Mouse (Mus musculus) kidney, postnatal 25 days (tissue): ENCODE data around the gene Mrm2.
A peak's percentile ranks its signal among the peaks of the same experiment; 100 is the strongest.
"Not testable (repeated sequence)": the region's sequence is repeated elsewhere in the genome, so short reads cannot be mapped to it uniquely, and the experiment has no call there.

Experiments
- DNase-seq, 2 experiments: peaks; one replicate each; pipeline ENCODE4 v3.0.0; 2021; ENCODE audit warnings: mixed read lengths in 2 of 2

Mrm2 gene

DNA sequence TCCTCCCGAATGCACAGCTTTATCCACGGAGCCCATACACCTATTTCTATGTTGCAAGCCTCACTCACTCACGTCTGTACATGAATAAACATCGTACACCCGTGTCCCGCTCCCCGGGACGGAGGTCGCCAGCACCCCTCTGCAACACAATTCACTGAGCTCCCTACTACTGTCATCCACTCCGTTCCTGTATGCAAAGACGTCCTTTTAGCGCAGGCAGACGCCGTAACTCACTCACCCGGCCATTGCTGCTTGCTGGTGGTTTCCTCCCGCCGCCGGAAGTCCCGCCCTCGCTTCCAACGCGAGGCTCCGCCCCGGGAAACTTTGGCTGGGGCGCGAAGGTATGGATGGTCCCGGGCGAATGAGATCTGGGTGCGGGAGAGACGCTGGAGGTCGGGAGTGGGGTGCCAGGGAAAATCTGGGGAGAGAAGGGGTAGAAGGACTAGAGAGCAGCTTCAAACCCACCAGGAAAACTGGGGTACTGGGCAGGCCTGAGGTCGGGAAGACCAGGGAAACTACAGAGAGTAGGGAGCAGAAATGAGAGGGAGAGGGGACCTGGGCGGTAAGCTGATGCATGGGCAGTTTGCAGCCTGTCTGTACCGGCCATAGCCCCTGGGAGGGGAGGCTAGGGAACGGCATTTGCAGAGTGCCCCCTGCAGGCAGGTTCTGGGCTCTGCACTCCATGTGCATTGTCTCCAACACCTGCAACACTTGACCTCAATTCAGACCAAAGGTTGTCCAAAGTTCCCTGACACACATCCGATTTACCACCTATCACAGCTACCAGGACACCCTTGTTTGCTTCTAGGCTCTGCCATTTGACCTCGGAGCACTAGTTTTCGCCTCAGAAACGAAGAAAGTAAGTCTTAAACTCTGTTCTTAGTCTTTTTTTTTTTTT, at the start of gene Mrm2:
Gene Mrm2 (minus strand): TSS at position 284 of the 898 bp plus-strand sequence.
- DNase-seq, result peak; percentile 87 to 88

DNA sequence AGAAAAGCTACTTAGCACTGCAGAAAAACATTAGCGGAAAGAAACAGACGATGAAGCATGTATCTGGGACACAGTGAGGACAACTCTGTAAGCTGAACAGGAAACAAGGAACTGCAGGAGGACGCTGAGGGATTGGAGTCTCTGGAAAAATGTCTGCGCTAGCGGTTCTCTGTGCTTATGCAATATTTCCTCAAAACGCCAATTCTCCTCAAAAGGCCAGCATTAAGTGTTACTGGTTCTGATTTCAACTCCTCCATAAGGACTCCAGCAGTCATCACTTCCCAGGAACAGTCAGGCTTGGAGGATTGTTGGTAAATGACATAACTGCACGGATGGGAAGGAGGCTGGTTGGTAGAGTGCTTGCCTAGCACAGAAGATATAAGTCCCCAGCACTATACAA, 49.5 kb upstream of the Mrm2 start:
- DNase-seq, result no peak

DNA sequence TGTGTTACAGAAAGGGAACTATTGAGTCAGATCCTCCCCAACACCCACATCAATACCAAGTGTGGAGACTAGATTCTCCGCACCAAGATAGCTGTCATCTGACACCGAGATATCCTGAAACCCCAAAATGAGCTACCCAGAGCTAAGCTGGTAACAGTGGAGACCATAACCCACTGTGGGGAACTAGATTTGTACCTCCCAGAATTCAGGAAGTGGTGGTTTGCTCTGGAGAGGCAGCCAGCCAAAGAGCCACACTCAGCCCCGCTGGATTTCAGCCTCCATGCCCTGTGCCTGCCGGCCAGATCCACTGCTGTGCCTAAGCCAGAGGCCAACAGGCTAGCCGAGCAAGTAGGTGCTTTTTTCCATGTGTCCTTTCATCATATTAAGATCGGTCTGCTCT, 47.6 kb upstream of the Mrm2 start:
- peak; percentile 51 to 60 for DNase-seq

DNA sequence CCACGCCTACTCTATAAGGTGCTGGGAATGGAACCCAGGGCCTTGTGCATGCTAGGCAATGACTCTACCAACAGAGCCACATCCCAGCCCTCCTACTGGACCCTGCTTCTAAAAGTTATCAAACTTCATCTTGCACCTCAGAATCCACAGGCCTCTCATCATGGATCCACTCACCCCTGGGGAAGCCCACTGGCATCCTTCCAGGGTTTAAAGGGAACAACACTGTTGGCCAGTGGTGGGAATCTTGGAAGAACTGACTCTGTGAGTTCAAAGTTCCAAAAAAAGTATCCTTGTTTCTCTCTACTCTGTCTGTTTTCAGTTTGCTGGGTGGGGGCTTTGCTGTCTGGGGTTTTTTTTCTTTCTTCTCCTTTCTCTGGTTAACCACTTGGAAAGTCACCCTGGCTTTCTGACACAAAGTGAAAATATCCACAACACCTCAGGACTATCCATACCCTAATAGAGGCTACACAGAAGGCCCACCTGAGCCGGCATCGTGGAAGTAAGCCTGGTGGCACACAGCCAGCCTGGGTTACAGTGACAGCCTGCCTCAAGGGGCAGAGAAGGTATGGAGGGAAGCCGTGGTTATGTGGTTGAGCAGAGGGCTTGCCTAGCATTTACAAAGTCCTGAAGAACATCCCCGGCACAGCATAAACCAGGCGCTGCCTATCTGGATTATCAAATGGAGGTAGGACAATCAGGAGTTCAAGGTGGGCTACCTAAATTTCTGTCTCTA, 46.6 kb upstream of the Mrm2 start:
- peak; percentile 72 to 80 for DNase-seq

DNA sequence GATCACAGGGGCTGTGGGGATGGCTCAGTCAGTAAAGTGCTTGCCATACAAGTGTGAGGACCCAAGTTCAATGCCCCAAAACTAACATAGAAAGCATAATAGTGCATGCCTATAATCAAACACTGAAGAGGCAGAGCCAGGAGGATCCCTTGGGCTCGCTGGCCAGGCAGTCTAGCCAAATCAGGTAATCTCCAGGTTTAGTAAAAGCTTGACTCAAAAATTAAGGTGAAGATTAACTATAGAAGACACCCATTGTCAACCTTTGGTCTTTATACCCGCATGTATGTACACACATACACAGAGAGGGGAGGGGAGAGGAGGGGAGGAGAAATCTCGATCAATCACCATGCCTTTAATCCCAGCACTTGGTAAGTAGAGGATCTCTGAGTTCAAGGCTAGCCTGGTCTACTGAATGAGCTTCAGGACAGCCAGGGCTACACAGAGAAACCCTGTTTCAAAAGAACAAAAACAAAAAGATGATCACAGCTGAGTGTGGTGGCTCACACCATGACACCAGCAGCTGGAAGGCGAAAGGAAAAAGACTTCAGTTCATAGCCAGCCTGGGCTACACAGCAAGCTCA, 43.6 kb upstream of the Mrm2 start:
- DNase-seq, result no peak

DNA sequence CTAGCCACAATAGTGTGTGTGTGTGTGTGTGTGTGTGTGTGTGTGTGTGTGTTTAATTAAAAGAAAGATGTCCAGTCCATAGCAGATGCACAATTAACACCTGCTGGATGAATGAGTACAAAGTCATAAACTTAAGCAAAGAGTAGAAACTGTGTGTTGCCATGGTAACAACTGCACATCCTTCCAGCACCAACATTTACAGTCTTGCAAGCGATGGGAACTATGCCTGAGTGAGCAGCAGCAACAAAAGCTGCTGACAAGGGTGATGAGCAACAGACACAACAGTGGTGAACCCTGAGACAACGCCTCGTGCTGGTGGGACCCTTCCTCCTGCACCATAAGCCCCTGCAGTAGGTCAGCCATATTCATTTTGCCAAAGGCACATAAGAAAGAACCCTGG, 42.5 kb upstream of the Mrm2 start:
- DNase-seq, result no peak

DNA sequence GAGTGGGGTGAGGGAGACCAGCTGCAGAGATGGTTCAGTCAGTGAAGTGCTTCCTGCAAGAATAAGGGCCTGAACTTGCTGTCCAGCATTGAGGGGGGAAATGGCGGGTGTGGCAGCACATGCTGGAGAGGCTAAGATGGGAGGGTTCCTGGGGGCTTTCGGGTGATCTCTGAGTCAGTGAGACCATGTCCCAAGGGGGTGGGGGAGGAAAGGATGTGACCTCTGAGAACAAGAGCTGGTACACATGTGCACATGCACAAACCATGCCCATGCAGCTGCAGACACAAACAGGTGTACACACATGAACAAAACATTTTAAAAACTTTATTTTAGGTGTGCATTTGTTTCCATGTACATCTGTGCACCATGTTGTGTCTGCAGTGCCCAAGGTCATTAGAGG, 42.0 kb upstream of the Mrm2 start:
- DNase-seq, result no peak

DNA sequence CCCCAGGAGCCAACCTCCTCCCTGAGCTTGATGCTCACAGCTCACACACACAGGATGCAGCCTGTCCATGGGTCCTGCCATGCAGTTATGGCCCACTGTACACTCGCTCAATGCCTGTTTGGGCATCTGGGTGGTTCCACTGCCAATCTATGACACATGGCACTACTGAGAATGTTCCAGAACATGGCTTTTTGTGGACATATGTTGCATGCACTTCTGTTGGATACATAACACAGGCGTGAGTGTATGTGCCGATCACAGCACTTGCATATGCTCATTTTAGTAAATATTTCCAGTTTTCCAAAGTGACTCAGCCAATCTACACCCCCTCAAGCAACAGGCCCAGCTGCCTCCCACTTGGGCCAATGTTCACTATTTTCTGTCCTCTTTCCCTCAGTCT, 40.0 kb upstream of the Mrm2 start:
- DNase-seq, result no peak

DNA sequence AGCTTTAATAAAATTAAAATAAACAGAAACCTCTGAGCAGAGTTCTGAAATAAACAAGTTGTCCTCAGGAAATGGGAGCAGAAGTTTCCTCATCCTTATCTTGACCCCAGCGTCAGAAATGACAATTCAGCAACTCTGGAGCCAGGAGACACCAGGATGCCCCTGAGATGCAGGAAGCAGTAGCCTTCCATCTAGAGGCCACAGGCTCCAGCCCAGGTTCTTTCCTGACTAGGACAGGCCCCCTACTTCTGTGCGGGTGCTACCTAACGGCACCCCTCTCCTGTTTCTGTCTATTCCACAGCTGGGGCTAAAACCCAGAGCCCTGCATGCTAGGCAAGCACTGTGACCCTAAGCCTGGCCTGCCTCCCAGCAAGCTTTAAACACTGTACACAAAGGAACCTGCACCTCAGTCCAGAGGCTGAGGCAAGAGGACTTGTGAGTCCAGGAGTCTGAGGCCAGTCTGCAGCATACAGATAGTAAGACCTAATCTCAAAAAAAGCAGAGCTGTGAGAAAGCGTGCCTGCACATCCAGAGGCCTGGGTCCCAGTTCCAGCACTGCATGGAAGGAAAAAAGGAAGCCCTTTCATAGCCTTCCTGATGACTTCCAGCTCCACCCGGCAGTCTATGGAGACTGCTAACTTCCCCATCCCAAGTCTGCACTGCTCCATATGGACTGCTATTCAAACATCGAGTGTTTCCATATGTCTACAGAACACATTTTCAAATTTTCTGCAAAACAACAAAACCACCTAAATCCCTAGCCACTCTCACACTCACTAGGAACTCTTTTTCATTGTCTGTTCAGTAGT, 39.0 kb upstream of the Mrm2 start:
- DNase-seq, result peak; percentile 58 to 79

DNA sequence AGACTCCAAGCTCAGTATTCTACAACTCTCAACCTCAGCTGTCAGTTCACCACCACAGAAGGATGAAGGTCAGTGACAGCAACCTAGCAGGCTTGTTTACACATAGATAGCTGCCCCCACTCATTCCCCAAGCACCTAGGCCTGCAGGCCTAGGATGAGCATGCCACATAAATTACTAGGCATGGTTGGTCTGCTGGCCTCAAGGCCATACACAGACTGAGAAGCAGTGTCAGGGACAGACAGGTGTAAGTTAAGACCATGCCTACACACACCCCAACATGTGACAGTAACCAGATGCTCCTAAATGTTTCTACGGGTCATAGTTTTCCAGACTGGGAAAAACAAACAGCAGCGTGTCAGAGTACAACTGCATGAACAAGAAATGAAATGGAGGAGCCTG, 37.8 kb upstream of the Mrm2 start:
- DNase-seq, result no peak

DNA sequence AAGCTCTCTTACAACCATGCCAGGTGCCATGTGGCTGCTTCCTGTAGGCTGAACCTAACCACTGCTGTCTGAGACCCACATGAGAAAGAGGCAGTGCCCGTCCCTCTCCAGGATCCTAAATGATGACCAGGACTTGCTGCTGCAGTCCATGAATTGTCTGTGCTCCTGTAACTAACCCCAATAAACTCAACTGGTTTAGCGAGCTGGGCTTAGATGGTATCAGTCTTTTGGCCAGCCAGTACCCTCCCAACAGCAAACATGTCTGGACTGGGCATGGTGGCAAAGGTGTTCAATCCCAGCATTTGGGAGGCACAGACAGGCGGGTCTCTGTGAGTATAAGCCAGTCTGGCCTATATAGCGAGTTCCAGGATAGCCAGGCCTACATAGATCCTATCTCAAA, 37.2 kb upstream of the Mrm2 start:
- no peak for DNase-seq

DNA sequence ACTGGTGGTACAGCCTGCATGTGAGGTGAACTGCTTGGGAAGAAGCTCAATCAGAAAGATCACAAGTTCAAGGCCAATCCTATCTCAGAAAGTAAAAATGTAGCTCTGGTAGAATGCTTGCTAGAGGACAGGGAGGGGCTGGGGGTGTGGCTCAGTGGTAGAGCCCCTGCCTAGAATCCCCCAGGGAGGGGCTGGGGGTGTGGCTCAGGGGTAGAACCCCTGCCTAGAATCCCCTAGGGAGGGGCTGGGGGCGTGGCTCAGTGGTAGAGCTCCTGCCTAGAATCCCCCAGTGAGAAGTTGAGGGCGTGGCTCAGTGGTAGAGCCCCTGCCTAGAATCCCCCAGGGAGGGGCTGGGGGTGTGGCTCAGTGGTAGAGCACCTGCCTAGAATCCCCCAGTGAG, 36.4 kb upstream of the Mrm2 start:
- not testable (repeated sequence) for DNase-seq

DNA sequence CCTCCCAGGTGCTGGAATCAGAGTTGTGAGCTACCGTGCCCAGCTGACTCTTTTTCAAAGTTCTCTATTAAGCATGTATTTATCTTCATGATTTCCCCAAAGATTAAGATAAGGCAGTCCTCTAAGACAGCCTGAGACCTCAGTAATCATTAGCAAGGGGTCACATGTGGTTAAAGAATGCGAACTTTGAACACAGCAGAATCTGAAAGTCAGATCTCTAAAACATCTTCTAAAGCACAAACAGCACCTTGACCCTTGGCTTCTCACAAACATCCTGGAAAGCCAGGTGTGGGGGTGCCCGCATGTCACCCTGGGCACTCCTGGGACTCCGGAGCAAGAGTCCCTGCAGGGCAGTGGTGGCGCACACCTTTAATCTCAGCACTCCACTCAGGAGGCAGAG, 32.7 kb upstream of the Mrm2 start:
- peak; percentile 70 to 85 for DNase-seq

DNA sequence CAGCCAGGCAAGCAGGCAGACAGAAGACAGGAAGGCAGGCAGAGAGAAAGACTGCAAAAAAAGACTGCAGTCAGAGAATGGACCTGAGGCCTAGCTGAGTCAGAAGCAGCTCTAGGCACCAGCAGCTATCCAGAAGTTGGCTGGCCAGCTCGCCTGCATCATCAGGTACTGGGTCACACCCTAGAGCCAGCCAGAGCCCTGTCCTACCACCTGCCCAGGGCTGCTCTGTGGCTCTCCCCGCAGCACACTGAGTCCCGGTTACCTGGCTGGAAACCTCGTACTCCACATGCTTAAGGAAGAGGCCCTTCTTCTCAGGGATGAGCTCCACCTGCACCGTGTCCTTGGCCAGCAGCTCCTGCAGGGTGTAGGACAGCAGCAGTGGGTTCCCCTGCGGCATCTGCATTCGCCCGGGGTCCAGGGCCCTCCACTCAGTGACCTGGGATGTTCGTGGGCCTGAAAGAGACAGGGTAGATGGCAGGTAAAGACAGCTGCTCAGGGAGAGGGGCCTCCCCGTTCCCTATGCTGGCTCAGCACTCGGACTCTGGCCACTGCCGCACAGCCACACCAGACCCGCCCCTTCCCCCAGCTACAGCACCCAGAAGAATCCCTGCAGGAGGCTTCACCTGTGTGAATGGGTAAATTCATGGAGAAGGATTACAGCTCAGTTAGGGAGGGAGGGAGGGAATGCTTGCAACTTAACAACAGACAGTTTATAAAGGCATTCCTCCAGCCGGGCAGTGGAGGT, 28.4 kb upstream of the Mrm2 start:
- DNase-seq, result peak; percentile 74 to 85

DNA sequence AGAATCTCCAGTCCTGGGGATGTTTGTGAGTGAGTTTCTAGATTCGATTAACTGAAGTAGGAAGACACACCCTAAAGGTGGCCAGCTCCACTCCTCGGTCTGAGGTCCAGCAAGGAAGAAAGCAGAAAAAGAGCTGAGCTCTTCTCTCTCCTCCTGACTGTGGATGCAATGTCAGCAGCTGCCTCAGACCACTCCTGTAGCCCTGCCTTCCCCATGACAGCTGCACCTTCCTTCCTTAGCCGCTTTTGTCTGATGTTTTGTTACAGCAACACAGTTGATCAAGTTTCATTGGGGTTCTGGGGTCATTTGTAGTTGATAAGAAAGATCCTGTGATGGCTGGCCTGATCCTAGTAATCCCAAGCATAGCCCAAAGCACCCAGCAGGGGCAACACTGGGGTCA, 25.8 kb upstream of the Mrm2 start:
- DNase-seq, result no peak

DNA sequence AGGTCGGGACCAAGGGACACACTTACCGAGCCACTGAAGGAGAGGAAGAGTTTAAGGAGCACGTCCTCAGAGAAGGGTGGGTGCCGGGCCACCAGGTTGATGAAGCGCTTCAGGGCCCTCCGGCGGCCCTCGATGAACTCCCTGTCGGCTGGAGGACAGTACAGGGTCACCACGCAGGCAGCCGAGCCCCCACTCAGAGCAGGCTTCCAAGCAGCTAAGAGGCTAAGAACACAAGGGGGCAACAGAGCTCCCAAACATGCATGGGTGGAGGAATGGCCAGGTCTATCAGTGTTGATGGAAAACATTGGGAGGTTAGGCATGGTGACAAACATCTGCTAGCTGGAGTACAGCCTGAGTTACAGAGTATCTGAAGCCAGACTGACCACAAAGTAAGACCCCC, 24.2 kb upstream of the Mrm2 start:
- peak in 1 of 2 experiments; percentile 54 for DNase-seq

DNA sequence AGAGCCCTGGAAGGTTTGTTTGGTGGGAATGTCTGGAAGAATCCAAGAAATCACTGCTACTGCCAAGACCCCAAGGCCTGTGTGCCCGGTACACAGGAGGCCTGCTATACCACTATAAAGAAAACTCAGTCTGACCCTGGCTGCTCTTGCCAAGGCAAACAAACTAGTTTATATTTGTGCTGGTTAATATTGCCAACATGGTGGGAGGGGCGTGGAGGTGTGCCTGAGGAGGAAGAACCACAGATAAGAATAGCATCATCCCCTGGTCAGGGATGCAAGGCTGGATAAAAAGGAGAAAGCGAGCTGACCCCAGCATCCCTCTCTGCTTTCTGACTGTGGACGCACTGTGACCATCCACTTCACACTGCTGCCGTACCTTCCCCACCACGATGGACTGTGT, 20.7 kb upstream of the Mrm2 start:
- peak in 1 of 2 experiments; percentile 42 for DNase-seq

DNA sequence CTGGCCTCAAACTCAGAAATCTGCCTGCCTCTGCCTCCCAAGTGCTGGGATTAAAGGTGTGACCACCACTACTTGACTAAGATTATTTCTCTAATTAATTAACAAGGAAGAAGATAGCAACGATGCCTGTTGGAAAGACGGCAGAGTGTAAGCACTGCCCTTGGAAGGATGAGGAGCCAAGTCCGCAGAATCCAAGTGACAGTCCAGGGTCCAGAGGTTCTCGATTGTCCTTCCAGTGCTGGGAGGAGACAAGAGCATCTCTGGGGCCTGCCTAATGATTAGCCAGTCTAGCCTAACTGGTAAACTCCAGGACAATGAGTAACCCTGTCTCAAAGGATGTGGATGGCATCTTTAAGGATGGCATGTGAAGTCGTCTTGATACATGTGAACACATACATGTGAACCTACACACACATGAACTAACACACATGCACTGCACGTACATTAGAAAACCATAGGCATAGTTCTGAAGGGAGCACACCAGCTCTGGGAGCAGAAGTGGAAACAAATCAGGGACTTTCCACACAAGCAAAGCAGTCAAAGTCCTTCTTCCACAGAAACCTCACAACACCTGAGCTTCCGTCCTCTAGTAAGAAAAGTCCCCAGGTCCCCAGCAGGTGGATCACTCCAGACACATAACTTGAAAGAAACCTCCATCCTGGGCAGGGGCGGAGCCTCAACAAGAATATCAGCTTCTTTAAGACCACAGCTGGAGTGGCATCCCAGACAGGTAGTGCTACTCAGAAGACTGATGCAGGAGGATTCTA, 19.2 kb upstream of the Mrm2 start:
- DNase-seq, result peak; percentile 55 to 76

DNA sequence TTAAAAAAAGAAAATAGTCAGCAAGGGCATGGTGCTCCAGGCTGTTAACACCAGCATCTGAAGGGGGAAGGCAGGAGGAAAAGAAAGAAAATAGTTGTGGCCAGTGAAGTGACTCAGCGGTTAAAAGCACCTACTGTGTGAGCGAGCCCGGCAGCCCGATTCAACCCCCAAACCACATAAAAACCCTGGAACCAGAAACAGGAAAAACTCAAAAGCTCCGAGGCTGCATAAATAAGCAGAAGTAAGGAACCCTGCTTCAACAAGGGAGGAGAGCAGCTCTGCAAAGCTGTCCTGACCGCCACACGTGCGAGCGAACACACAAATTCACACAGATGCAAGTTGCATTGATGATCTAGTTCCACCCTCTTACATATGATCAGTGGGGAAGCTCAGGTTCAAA, 18.2 kb upstream of the Mrm2 start:
- DNase-seq, result no peak

DNA sequence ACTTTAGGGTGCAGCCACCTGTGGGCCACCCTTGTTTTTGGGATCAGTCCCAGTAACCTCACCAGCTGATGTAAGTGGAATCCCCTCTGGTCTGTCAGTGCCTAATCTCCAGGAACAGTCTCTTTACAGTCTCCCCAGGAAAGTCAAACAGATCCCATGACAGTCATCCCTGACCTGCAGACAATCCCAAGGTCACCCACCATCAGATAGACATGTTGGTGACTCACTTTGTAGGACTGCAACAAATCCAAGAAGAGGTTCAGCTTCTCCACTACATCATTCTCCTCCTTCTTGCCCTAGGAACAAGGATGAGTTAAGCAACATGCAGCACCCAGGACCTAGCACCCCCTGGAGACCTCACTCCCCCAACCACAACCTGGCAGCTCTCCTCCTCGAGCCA, 14.4 kb upstream of the Mrm2 start:
- DNase-seq, result no peak

DNA sequence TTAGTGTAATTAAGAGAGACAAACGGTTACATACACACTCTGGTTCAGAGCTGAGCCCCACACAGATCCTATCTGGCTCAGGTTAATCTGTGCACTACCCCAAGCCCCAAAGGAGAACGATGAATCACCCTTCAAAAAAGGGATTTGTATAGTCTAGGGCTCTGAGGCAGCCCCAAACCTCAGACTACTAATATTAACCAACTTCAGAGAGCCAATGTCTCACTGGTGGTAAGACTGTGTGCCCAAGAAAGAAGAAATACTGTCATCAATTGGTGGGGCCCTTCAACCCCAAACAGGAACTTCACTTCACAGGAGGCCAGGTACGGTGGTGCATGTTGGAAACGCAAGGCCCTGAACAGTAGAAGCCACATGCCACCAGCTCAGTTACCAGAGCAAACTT, 13.5 kb upstream of the Mrm2 start:
- DNase-seq, result no peak
